Mouse (Mus musculus): ENCODE results near the gene Nav1.

The Nav1 gene

GRCm38 (mm10) chr1:135520550-135521168 lies 86.4 kb downstream of the Nav1 start:
- no peak for DNase-seq (ENCODE audit: extremely low spot score, low read depth, low spot score)

GRCm38 (mm10) chr1:135518661-135519060 lies 88.4 kb downstream of the Nav1 start:
- DNase-seq (ENCODE audit: extremely low spot score, low read depth, low spot score) = no peak

- no peak for DNase-seq (ENCODE audit: extremely low spot score, low read depth, low spot score)
Measured at GRCm38 (mm10) chr1:135517469-135517868, 89.6 kb downstream of the Nav1 start.

GRCm38 (mm10) chr1:135516511-135517305 lies 90.4 kb downstream of the Nav1 start:
- no peak for DNase-seq (ENCODE audit: extremely low spot score, low read depth, low spot score)

- DNase-seq (ENCODE audit: extremely low spot score, low read depth, low spot score) = no peak
Measured at GRCm38 (mm10) chr1:135515633-135516238, 91.4 kb downstream of the Nav1 start.

- no peak for DNase-seq (ENCODE audit: extremely low spot score, low read depth, low spot score)
Measured at GRCm38 (mm10) chr1:135514913-135515632, 92.0 kb downstream of the Nav1 start.

GRCm38 (mm10) chr1:135514046-135514445 lies 93.0 kb downstream of the Nav1 start:
- no peak for DNase-seq (ENCODE audit: extremely low spot score, low read depth, low spot score)

GRCm38 (mm10) chr1:135513464-135513863 lies 93.6 kb downstream of the Nav1 start:
- DNase-seq (ENCODE audit: extremely low spot score, low read depth, low spot score) = no peak

GRCm38 (mm10) chr1:135510346-135510977 lies 96.6 kb downstream of the Nav1 start:
- DNase-seq (ENCODE audit: extremely low spot score, low read depth, low spot score) = no peak

- no peak for DNase-seq (ENCODE audit: extremely low spot score, low read depth, low spot score)
Measured at GRCm38 (mm10) chr1:135509145-135510084, 97.7 kb downstream of the Nav1 start.

- no peak for DNase-seq (ENCODE audit: extremely low spot score, low read depth, low spot score)
Measured at GRCm38 (mm10) chr1:135508349-135508634, 98.8 kb downstream of the Nav1 start.

GRCm38 (mm10) chr1:135507572-135508348 lies 99.3 kb downstream of the Nav1 start:
- peak; percentile 46 for DNase-seq (ENCODE audit: extremely low spot score, low read depth, low spot score)

- no peak for DNase-seq (ENCODE audit: extremely low spot score, low read depth, low spot score)
Measured at GRCm38 (mm10) chr1:135505499-135505898, 101.6 kb downstream of the Nav1 start.

GRCm38 (mm10) chr1:135503436-135503835 lies 103.7 kb downstream of the Nav1 start:
- DNase-seq (ENCODE audit: extremely low spot score, low read depth, low spot score) = no peak

GRCm38 (mm10) chr1:135502750-135503149 lies 104.3 kb downstream of the Nav1 start:
- no peak for DNase-seq (ENCODE audit: extremely low spot score, low read depth, low spot score)

GRCm38 (mm10) chr1:135502135-135502534 lies 105.0 kb downstream of the Nav1 start:
- no peak for DNase-seq (ENCODE audit: extremely low spot score, low read depth, low spot score)

- DNase-seq (ENCODE audit: extremely low spot score, low read depth, low spot score) = no peak
Measured at GRCm38 (mm10) chr1:135498455-135499358, 108.4 kb downstream of the Nav1 start.

GRCm38 (mm10) chr1:135495048-135495447 lies 112.0 kb downstream of the Nav1 start:
- DNase-seq (ENCODE audit: extremely low spot score, low read depth, low spot score) = no peak
